Mouse (Mus musculus) liver, embryonic 18 days (tissue): Measurements from ENCODE around the gene Rgs4. TPM values are rescaled to one million over a fixed set of nuclear protein-coding genes. Genes with fewer than 3 reads are reported as not detected.

ENCODE experiments used
- polyA plus RNA-seq: library from polyadenylated mRNA; depleted of rRNA; stranded (reverse); fragments of >200 nt; gene quantifications from 2 replicates; pipeline ENCODE4 v1.2.3, GENCODE M21; 2012; rRNA removed

Gene Rgs4
- 0.10 and 0.14 TPM in 2 replicates for polyA plus RNA-seq

GRCm38 (mm10) chr1:169747473-169747872 lies at the start of gene Rgs4:
Rgs4 (minus strand) TSS chr1:169747642.

Other genes with a start within 250 kb of the Rgs4 start
- 11.4 and 12.9 TPM in 2 replicates for gene Nuf2, start 216.2 kb downstream of the Rgs4 start, polyA plus RNA-seq
- 0.55 and 0.56 TPM in 2 replicates for gene Rgs5, start 92.1 kb downstream of the Rgs4 start, polyA plus RNA-seq
- 0.02 and 0.05 TPM in 2 replicates for gene Ccdc190, start 181.0 kb upstream of the Rgs4 start, polyA plus RNA-seq
- 11.6 and 14.9 TPM in 2 replicates for gene Hsd17b7, start 221.6 kb upstream of the Rgs4 start, polyA plus RNA-seq